Mouse (Mus musculus) erythroblast, embryonic 14.5 days (primary cell): ENCODE measurements around the gene Epn1.

Experiments
- GATA1 ChIP-seq: IDR thresholded peaks from 2 replicates; pipeline ENCODE4 v1.6.1; 2012; ENCODE audit warnings: low read length, inconsistent platforms, mixed read lengths
- TAL1 ChIP-seq: IDR thresholded peaks from 3 replicates; pipeline ENCODE4 v1.6.1; 2012; ENCODE audit warnings: low read length, inconsistent platforms, mixed read lengths

DNA sequence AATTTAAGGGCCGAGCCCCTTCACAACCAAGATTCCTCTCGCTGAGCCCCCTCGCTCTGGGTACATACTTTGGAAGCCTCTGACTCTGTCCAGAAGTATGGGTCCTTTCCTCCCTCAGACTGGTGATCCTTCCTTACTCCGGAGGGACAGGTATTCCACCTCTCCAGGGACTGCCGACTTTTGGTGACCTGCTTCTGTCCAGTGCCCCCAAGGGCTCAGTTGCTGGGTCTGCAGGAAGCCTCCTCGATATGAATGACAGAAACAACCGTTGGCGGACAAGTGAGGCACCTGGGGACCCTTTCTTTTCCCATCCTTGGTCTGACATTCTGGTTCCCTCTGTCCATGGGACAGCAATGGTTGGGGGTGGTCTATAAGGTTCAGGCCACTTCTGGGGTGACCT is 22.7 kb upstream of the Epn1 start:
- TF ChIP-seq TAL1: no peak
- TF ChIP-seq GATA1: no peak
